Mouse (Mus musculus): ENCODE results near the gene Fam149a.

The Fam149a gene

DNA sequence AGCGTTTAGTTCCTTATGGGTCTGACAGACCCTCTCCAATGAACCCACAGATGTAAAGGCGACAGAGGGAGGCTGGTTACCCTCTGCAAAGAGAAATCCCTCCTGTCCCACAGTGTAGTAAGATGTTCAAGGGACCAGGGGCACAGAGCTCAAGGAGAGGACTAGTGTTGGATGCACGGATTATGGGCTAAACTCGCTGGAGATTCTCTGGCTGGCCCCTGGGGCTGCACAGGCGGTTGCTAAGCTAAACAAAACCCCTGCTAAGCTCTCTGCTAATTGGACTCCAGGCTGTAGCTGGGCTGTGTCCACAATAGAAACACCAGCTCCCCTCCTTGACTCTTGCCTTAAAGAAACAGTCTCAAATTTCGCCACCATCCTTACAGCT is at the start of gene Fam149a:
Gene Fam149a (minus strand): TSS at position 329 of the 385 bp plus-strand sequence.
- peak in 1 of 2 experiments; percentile 18 for DNase-seq

GRCm38 (mm10) chr8:45420151-45420550 is 38.1 kb upstream of the Fam149a start:
- DNase-seq: no peak

DNA sequence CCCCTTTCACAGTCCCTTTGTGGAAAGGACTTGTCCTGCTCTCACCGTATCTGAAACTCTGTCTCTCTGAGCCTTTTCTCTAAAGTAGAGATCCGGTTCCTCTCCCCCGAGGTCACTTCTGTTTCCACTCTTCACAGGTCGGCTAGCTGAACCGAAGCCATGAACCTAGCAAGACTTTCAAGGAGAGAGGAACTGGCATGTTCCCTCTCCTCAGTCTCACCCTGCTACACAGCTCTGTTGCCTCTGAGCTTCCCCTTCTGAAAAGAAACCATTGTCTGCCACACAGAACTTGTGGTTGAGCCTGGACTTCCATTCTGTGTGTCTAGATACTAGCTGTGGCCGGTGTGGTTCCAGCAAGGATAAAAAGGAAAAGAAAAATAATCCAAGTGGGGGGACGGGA is 32.9 kb upstream of the Fam149a start:
- no peak for DNase-seq

- no peak for DNase-seq
These were observed 28.8 kb upstream of the Fam149a start, which contains the start of gene Tlr3 for GRCm38 (mm10) chr8:45410882-45411281. Gene Tlr3, minus strand, starts transcription at chr8:45411080.

DNA sequence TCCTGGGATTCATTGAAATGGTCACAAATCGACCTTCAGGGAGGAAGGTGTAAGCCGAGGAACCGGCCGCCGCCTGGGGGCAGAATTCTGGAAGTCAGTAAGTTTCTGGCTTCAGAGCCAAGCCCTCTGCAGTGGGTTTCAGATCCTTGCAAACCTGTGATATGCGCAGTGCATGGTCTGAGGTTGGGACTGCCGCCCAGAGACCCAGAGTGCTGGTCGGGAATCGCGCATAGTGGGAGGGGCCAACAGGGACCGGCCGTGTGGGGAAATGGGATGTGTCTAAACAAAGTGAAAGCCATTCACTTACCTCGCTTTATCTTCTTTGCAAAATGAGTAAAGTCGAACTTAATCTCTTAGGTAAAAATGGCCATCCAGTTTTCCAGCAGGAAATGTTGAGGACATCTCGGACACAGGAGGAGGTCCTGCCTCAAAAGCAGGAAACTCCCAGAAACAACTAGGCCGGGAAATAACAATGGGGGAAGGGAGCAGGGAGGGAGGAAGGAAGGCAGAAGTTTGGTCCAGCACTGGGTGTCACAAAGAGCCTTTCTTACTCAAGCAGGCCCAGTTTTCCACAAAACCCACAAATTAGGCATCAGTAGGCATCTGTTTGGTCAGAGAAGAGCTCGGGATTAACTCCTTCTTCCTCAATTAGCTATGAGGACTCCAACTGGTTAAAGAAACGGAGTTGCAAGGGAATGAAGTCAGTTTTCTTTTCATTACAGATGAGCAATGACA is 28.2 kb upstream of the Fam149a start:
- DNase-seq: peak; percentile 44 to 48

DNA sequence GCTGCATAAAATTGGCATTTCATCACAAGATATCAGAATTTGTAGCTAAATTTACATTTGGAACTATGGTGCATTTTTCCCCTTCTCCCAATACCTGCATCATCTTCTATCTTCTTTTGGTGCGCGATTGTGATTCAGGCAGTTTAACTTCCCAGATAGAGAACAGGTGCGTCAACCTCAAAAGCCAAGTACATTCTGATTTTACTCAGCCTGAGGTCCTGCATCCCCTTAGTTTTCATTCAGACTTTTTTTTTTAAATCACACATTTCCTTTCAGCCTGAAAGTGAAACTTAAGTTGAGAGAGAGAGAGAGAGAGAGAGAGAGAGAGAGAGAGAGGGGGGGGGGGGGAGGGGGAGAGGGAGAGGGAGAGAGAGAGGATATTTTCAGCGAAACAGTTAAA is 27.6 kb upstream of the Fam149a start:
- no peak for DNase-seq

DNA sequence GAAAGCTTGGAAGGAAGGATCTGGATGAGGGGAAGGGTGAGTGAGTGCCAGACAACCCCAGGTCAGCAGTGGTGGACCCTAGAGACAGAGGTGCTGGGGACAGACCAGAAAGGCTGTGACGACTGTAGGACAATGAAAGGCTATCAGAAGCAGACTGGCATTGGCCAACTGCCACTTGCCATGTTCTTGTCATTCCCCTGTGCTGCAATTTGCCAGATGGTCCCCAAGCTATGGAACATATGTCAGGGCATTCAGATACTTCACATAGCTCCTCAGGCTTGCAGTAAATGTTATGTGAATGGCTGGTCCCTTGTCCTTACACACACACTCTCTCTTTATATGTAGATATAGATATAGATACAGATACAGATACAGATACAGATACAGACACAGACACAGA is 1.2 kb upstream of the Fam149a start:
- peak; percentile 13 to 17 for DNase-seq

DNA sequence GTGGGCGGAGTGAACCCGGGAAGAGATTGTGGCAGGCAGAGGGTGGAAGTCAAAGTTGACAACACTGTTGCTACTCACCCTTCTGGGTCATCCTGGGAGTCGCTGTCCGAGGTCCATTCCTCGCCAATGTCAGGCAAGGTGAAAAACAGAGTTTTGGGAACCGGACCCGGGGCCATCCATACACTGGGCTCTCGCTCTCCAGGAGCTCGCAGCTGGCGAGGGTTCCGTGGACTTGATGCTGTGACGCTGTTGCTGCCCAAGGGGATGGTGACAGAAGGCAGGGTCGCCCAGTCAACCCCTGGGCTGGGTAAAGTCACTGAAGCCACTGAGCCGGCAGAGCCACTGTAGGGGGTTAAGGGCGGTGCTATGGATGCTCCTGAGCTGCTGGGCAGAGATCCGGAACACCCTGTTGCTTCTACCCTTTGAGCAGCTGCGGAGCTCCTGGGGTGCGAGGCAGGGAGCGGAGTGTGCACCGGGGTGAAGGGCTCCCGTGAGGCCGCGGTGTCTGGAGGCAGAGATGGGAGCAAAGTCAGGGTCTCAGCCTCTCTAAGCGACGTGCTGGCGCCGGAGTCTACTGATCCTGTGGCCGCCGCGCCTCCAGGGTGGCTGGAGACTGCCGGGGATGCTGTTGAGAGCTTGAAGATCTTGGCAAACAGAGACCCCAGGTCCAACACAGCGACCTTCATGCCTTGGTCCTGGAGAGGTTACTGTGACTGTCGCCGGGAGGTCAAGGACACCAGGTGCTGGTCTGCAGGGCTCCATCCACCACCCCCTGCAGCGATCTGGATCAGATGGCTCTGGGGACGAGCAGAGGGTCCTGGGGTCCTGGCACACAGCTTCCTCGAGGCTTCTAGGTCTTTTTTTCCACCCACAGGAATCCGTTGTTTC is 772 bp downstream of the Fam149a start:
- DNase-seq: peak; percentile 12 to 20

DNA sequence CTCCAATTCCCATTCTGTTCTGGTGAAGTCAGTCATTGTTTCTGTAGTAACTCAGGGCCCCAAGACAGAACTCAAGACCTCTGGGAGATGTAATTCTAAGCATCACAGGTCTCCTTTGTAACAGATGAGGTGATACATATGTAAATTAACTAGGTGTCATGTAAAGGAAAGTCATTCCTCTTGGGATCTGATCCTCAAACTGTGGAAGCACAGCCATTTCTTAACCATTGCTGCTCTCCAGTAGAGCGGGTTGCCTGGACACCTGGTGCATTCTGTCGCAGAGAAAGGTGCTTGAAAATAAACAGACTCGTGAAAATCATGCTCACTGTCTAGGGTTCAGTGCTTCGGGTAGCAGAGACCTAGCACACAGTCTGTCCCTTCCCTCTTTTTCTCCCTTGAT is 1.5 kb downstream of the Fam149a start:
- no peak for DNase-seq

GRCm38 (mm10) chr8:45374071-45374470 is 8.0 kb downstream of the Fam149a start:
- no peak for DNase-seq

DNA sequence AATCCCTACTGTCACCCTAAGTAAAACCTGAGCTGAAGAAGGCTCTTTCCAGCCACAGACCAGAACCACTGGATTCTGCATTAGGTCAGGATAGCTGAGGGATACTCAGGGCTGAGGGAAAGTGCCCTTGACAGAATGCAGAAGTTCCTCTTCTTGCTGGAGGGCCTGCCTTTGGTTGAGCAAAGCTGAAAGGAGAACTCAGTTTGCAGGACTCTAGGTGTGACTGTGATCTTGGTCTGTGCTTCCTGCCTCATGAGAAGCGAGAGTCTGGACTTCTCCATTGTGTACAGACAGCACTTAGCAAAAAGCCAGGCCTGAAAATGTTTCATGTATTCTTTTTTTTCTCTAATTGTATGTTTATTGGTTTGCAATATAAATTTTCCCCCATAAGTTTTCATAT is 14.9 kb downstream of the Fam149a start:
- no peak for DNase-seq

GRCm38 (mm10) chr8:45363220-45363619 is 18.9 kb downstream of the Fam149a start:
- no peak for DNase-seq

- DNase-seq: peak; percentile 33 to 64
These were observed 19.8 kb downstream of the Fam149a start for GRCm38 (mm10) chr8:45362323-45362722.

DNA sequence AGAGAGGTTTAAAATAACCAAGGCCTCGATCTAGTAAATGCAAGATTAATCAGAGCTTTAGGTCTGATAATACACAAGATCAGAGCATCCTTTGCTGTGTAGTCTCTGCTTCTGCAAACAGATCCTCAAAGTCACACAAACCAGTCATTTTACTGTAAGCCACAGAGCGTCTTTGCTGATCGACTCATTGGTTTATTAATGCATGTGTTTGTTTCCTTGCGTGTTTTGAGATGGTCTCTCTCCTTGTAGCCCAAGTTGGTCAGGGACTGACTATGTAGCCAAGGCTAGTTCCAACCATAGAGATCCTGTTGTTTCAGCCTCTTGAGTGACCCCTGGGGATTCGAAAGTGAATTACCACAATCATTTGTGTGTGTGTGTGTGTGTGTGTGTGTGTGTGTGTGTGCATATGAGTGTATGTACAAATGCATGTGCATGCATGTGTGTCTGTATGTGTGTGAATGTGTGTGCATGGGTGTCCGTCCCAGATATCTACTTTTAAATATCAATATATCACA is 22.9 kb downstream of the Fam149a start:
- peak; percentile 17 to 42 for DNase-seq

- peak; percentile 65 to 70 for DNase-seq
These were observed 23.8 kb downstream of the Fam149a start for GRCm38 (mm10) chr8:45358132-45358918.

- no peak for DNase-seq
These were observed 26.3 kb downstream of the Fam149a start for GRCm38 (mm10) chr8:45355809-45356208.

- peak; percentile 74 to 82 for DNase-seq
These were observed 37.1 kb downstream of the Fam149a start for GRCm38 (mm10) chr8:45345031-45345430.

- DNase-seq: no peak
These were observed 37.8 kb downstream of the Fam149a start for GRCm38 (mm10) chr8:45344298-45344697.

DNA sequence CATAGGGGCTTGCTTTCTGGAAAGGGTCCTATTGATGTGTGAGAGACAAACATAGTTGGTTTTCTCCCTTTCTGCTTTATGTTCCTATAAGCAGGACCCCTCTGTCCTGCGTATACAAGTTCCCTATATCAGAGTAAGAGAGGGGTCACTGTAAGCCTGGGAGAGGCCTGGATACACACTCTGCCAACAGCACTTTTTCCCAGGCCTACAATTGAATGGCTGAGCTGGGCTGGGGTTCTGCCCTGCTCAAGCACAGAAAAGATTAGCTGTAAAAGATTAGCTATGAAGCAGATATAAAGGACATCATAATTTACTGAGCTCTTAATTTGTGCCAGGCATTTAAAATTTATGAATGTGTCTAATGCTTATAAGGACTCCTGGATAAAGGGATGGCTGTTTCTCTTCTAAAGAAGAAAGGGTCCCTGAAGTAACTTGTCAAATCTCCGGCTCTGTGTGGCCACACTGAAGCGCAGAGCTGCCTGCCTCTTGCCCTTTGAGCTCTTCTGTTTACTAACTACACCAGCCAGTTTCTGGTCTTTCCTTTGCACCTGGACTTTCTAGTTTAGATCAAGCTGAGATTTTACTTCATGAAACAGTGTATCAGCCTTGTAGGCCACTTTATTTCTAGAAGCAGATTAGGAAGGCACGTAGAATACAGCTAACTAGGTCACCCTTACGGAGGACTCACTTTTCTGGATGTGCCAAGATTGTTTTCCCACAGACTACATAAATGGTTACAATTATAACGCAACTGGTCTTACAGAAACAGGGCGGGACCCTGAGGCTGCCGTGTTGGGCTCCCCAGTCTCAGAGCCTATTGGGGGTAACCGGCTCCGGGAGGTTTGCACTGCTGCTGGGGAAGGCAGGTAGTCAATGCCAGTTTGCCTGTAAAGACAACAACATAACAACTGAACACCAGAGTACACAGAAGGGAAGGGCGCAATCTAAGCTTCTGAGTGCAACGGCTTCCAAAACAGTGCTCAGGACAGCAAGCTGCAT is 40.2 kb downstream of the Fam149a start:
- no peak for DNase-seq

GRCm38 (mm10) chr8:45333493-45333892 is 48.6 kb downstream of the Fam149a start:
- DNase-seq: no peak

DNA sequence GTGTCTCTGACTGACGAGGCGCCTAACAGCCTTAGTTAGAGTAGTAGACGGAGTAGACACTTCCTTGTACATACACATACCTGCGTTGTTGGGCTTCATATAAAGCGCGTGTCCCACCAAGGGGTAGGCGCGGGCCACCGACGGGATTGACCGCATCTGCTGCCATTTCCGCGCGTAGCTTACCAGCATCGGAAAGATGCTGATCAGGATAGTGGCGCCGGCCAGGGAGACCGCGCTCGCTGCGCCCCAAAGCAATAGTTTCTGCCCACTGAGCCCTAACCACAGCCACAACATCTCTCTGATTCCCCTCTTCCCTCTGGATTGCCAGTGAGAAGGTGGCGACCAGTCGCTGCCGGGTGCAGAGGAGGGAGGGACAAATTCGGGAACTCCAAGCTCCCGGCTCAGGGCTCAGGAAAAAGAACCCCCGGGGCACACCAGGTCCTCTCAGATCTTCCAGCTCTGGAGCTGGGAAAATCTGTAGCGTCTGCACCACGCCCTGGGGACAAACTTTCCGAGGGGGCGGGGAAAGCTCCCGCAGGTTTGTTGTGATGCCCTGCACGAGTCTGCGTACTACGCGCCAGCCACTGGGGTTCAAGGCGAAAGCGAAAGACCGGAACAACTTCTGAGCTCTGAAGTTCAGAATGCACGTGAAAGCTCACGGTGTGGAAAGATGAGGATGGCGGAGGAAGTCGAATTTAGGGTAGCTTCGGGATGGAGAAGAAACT is 49.2 kb downstream of the Fam149a start, which contains the start of gene Cyp4v3:
Gene Cyp4v3 (minus strand): TSS at position 532 of the 725 bp plus-strand sequence.
- peak; percentile 37 to 39 for DNase-seq
